ENCODE assay signal across 7 mouse cellular contexts in genomic region chr7:141392552-141393222, GRCm38 (mm10). TPM values are rescaled to one million over a fixed set of nuclear protein-coding genes. Genes with fewer than 3 reads are reported as not detected.
DNase-seq lines count a peak whose midpoint lies in the region; ATAC-seq and TF ChIP-seq lines count a peak whose summit lies in the region.

No protein-coding gene starts in this region.

- 14% methylated on average over 9 of the region's 9 CpGs for WGBS in thymus, adult 2 months
- 41% methylated on average over 9 of the region's 9 CpGs for WGBS in limb, embryonic 14.5 days
- 30% methylated on average over 9 of the region's 9 CpGs for WGBS in neural tube, embryonic 13.5 days

- TF ChIP-seq CTCF in thymus, adult 2 months (IDR thresholded peaks at IDR 0.05; ENCODE audit: borderline replicate concordance, control insufficient read depth, extremely low read depth, insufficient read depth, low read length, poor library complexity), result no peak

- ATAC-seq in limb, embryonic 14.5 days (ENCODE audit: low FRiP score, low read depth), result no peak
- no peak; the same call in 1 of the 2 replicates for ATAC-seq in neural tube, embryonic 13.5 days (ENCODE audit: low read depth)

- H3K9ac ChIP-seq in limb, embryonic 14.5 days (ENCODE audit: low read depth, low read length, severe bottlenecking), result peak overlapping the region; percentile 75
- H3K9ac ChIP-seq in neural tube, embryonic 13.5 days, result peak overlapping the region; percentile 80

- no peak overlapping the region for H3K27ac ChIP-seq in thymus, adult 2 months (ENCODE audit: control insufficient read depth, insufficient read depth, low read length)
- H3K27ac ChIP-seq in limb, embryonic 14.5 days (replicated peaks; ENCODE audit: low read depth, low read length), result no peak overlapping the region; the same call in 1 of the 2 replicates
- peak overlapping the region; percentile 87 for H3K27ac ChIP-seq in neural tube, embryonic 13.5 days (replicated peaks)

- H3K36me3 ChIP-seq in thymus, adult 2 months (ENCODE audit: control insufficient read depth, insufficient read depth, low read length), result peaks cover 9% of the 10 kb centered on the region; the same call in 1 of the 2 replicates
- peaks cover 39% of the 10 kb centered on the region for H3K36me3 ChIP-seq in erythroblast, embryonic 14.5 days (ENCODE audit: control insufficient read depth)
- H3K36me3 ChIP-seq in limb, embryonic 14.5 days (ENCODE audit: control insufficient read depth, insufficient read depth, low read length), result peaks cover 8% of the 10 kb centered on the region; the same call in 1 of the 2 replicates
- H3K36me3 ChIP-seq in neural tube, embryonic 13.5 days, result peaks cover 16% of the 10 kb centered on the region

- peak overlapping the region; percentile 94 for H3K4me2 ChIP-seq in limb, embryonic 14.5 days (replicated peaks; ENCODE audit: low read depth, low read length, severe bottlenecking)
- peak overlapping the region; percentile 95 for H3K4me2 ChIP-seq in neural tube, embryonic 13.5 days

- H3K4me1 ChIP-seq in thymus, adult 2 months (replicated peaks; ENCODE audit: control insufficient read depth, insufficient read depth, low read length), result peaks cover 8% of the 10 kb centered on the region
- H3K4me1 ChIP-seq in erythroblast, embryonic 14.5 days (ENCODE audit: control insufficient read depth), result peaks cover 81% of the 10 kb centered on the region
- peaks cover 13% of the 10 kb centered on the region for H3K4me1 ChIP-seq in limb, embryonic 14.5 days (ENCODE audit: control insufficient read depth, insufficient read depth, low read length)
- H3K4me1 ChIP-seq in neural tube, embryonic 13.5 days (replicated peaks), result peaks cover 17% of the 10 kb centered on the region

- TF ChIP-seq POLR2A in thymus, adult 2 months (IDR thresholded peaks at IDR 0.05; ENCODE audit: control insufficient read depth, extremely low read depth, insufficient read depth, low read length, poor library complexity), result no peak
- TF ChIP-seq POLR2A in limb, embryonic 14.5 days (IDR thresholded peaks at IDR 0.05; ENCODE audit: borderline replicate concordance, extremely low read depth, insufficient read depth, insufficient read length), result no peak

- H3K4me3 ChIP-seq in thymus, adult 2 months (ENCODE audit: control insufficient read depth, insufficient read depth, low read length), result peak overlapping the region; percentile 81
- peak overlapping the region; percentile 70 for H3K4me3 ChIP-seq in erythroblast, embryonic 14.5 days (replicated peaks)
- peak overlapping the region; percentile 68 for H3K4me3 ChIP-seq in limb, embryonic 14.5 days (replicated peaks; ENCODE audit: low read length)
- H3K4me3 ChIP-seq in neural tube, embryonic 13.5 days, result peak overlapping the region; percentile 71

- DNase-seq in thymus, adult 2 months, result no peak
- DNase-seq in thymus, postnatal 4 days, result no peak
- no peak for DNase-seq in limb, embryonic 14.5 days (ENCODE audit: low spot score)
- no peak for DNase-seq in gastrocnemius, postnatal 25 days
- DNase-seq in right cerebral cortex, postnatal 10 days (ENCODE audit: low spot score in 2 of 2), result no peak

- H3K9me3 ChIP-seq in erythroblast, embryonic 14.5 days (ENCODE audit: control insufficient read depth, low read length), result no peaks in the 10 kb centered on the region
- no peaks in the 10 kb centered on the region for H3K9me3 ChIP-seq in limb, embryonic 14.5 days (ENCODE audit: control insufficient read depth, low read length)
- no peaks in the 10 kb centered on the region for H3K9me3 ChIP-seq in neural tube, embryonic 13.5 days

- no peaks in the 10 kb centered on the region for H3K27me3 ChIP-seq in thymus, adult 2 months (ENCODE audit: control insufficient read depth, insufficient read depth, low read length)
- H3K27me3 ChIP-seq in erythroblast, embryonic 14.5 days (ENCODE audit: control insufficient read depth), result no peaks in the 10 kb centered on the region
- no peaks in the 10 kb centered on the region for H3K27me3 ChIP-seq in limb, embryonic 14.5 days (ENCODE audit: control insufficient read depth, insufficient read depth, low read length)
- peaks cover 17% of the 10 kb centered on the region for H3K27me3 ChIP-seq in neural tube, embryonic 13.5 days

RNA-seq across cellular contexts. Expression of gene Taldo1, which starts 0.7 kb away (rescaled TPM):
- polyA plus RNA-seq in thymus, adult 2 months (2012; rRNA removed), result 216 and 235 TPM in 2 replicates
- polyA plus RNA-seq in erythroblast, embryonic 14.5 days (2012), result 53.1 and 91.9 TPM in 2 replicates
- 161 and 188 TPM in 2 replicates for polyA plus RNA-seq in limb, embryonic 14.5 days (2012; rRNA removed)
- polyA plus RNA-seq in limb, embryonic 14.5 days (2014; fragmentation: Nextera tagmentation; extraction: Ambion mirVana), result 238 and 243 TPM in 2 replicates
- 328 and 340 TPM in 2 replicates for polyA plus RNA-seq in neural tube, embryonic 13.5 days (2015; fragmentation: Nextera tagmentation; extraction: Ambion mirVana)
- 10 to 100 TPM; 78.9 to 91.3 TPM for total RNA-seq in gastrocnemius, postnatal 25 days (2021)

RNA-seq across cellular contexts. Expression of gene Gatd1, which starts 21.2 kb away (rescaled TPM):
- polyA plus RNA-seq in thymus, adult 2 months (2012; rRNA removed), result 98.1 and 104 TPM in 2 replicates
- polyA plus RNA-seq in erythroblast, embryonic 14.5 days (2012), result 0.16 and 0.42 TPM in 2 replicates
- polyA plus RNA-seq in limb, embryonic 14.5 days (2012; rRNA removed), result 92.3 and 108 TPM in 2 replicates
- 49.0 and 51.2 TPM in 2 replicates for polyA plus RNA-seq in limb, embryonic 14.5 days (2014; fragmentation: Nextera tagmentation; extraction: Ambion mirVana)
- 47.0 and 51.4 TPM in 2 replicates for polyA plus RNA-seq in neural tube, embryonic 13.5 days (2015; fragmentation: Nextera tagmentation; extraction: Ambion mirVana)
- 1 to 10 TPM; 5.2 to 6.7 TPM for total RNA-seq in gastrocnemius, postnatal 25 days (2021)

RNA-seq across cellular contexts. Expression of gene Cend1, which starts 36.6 kb away (rescaled TPM):
- 0.43 and 0.63 TPM in 2 replicates for polyA plus RNA-seq in thymus, adult 2 months (2012; rRNA removed)
- not detected in 2 replicates for polyA plus RNA-seq in erythroblast, embryonic 14.5 days (2012)
- polyA plus RNA-seq in limb, embryonic 14.5 days (2012; rRNA removed), result 1.8 TPM in 2 replicates
- 0.66 and 0.75 TPM in 2 replicates for polyA plus RNA-seq in limb, embryonic 14.5 days (2014; fragmentation: Nextera tagmentation; extraction: Ambion mirVana)
- 94.3 and 111 TPM in 2 replicates for polyA plus RNA-seq in neural tube, embryonic 13.5 days (2015; fragmentation: Nextera tagmentation; extraction: Ambion mirVana)
- total RNA-seq in gastrocnemius, postnatal 25 days (2021), result under 1 TPM; 0.38 to 0.75 TPM

RNA-seq across cellular contexts. Expression of gene Slc25a22, which starts 45.0 kb away (rescaled TPM):
- 114 and 128 TPM in 2 replicates for polyA plus RNA-seq in thymus, adult 2 months (2012; rRNA removed)
- polyA plus RNA-seq in erythroblast, embryonic 14.5 days (2012), result 0.70 and 0.97 TPM in 2 replicates
- 75.1 and 104 TPM in 2 replicates for polyA plus RNA-seq in limb, embryonic 14.5 days (2012; rRNA removed)
- 22.8 and 32.2 TPM in 2 replicates for polyA plus RNA-seq in limb, embryonic 14.5 days (2014; fragmentation: Nextera tagmentation; extraction: Ambion mirVana)
- 59.6 and 66.7 TPM in 2 replicates for polyA plus RNA-seq in neural tube, embryonic 13.5 days (2015; fragmentation: Nextera tagmentation; extraction: Ambion mirVana)
- 10 to 100 TPM; 17.1 to 32.9 TPM for total RNA-seq in gastrocnemius, postnatal 25 days (2021)

RNA-seq across cellular contexts. Expression of gene Pidd1, which starts 51.1 kb away (rescaled TPM):
- polyA plus RNA-seq in thymus, adult 2 months (2012; rRNA removed), result 109 and 133 TPM in 2 replicates
- polyA plus RNA-seq in erythroblast, embryonic 14.5 days (2012), result 5.6 and 9.3 TPM in 2 replicates
- polyA plus RNA-seq in limb, embryonic 14.5 days (2012; rRNA removed), result 25.0 and 43.0 TPM in 2 replicates
- 6.9 and 8.2 TPM in 2 replicates for polyA plus RNA-seq in limb, embryonic 14.5 days (2014; fragmentation: Nextera tagmentation; extraction: Ambion mirVana)
- polyA plus RNA-seq in neural tube, embryonic 13.5 days (2015; fragmentation: Nextera tagmentation; extraction: Ambion mirVana), result 3.8 and 3.9 TPM in 2 replicates
- total RNA-seq in gastrocnemius, postnatal 25 days (2021), result under 1 TPM; 0.18 to 0.75 TPM

Comparison
In these comparisons a context has a peak if more than half of its experiments do, and no peak if none do; other contexts are left out.
1. RNA of gene Gatd1, which starts 21.2 kb away (polyA plus RNA-seq): 98.1 to 104 TPM in thymus, adult 2 months, 49.0 to 108 TPM in limb, embryonic 14.5 days and 47.0 to 51.4 TPM in neural tube, embryonic 13.5 days; 0.16 to 0.42 TPM in erythroblast, embryonic 14.5 days; every median in the first group is over 10 times any median in the second.
2. RNA of gene Cend1, which starts 36.6 kb away (polyA plus RNA-seq): 94.3 to 111 TPM in neural tube, embryonic 13.5 days; 0.66 to 1.8 TPM in limb, embryonic 14.5 days, 0.43 to 0.63 TPM in thymus, adult 2 months and not detected in erythroblast, embryonic 14.5 days; every median in the first group is over 10 times any median in the second.
3. Peak in every context shown above with its lines, with median percentiles within 50 percentile points of each other: H3K4me3 ChIP-seq.